Mouse (Mus musculus): ENCODE measurements around the gene Cttn. TPM values are rescaled to one million over a fixed set of nuclear protein-coding genes. Genes with fewer than 3 reads are reported as not detected.

Gene Cttn
- polyA plus RNA-seq, 1 experiment from 2014 or later = 166 TPM

Other genes with a start within 250 kb of the Cttn start
- 40.6 and 46.1 TPM in 2 replicates for gene Ppfia1, start 82.7 kb upstream of the Cttn start, polyA plus RNA-seq (2015; fragmentation: Nextera tagmentation; extraction: Ambion mirVana)
- 9.6 and 10.0 TPM in 2 replicates for gene Fadd, start 111.5 kb upstream of the Cttn start, polyA plus RNA-seq (2015; fragmentation: Nextera tagmentation; extraction: Ambion mirVana)